Mouse (Mus musculus): ENCODE measurements around the gene Tubb2b. TPM values are rescaled to one million over a fixed set of nuclear protein-coding genes. Genes with fewer than 3 reads are reported as not detected.

The Tubb2b gene
- 3.7 TPM for polyA plus RNA-seq (2014; fragmentation: Illumina TruSeq; extraction: RNeasy Lipid Tissue Mini Kit (QIAGEN cat#74804); ENCODE audit: low replicate concordance)

DNA sequence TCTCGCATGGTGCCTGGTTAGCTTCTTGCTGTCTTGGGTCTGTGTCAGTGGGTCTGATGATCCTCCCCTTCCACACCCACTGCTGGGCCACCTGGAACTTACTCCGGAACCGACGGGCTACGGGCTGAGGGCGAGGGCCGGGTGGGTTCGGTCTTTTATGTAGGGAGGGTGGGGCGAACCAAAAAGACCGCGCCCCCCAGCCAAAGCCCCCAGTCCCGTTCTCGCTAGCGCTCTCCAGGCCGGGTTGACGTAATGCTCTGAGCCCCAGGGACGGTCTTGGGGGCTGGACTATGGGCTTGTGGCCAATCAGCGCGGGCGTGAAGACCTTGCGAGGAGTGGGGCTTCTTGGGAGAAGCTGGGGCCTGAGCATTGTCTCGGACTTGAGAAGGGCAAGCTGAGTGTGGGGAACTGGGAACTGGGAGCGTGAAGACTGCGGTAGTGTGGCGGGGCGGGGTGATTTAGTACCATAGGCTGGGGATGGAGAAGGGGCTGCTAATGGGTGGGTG is at the start of gene Tubb2b:
TSS of gene Tubb2b (minus strand) at position 241 of the 506 bp plus-strand sequence.

GRCm38 (mm10) chr13:34162491-34163303 is 32.4 kb upstream of the Tubb2b start, which contains the start of gene Psmg4:
TSS of gene Psmg4 (plus strand) at chr13:34162964.

GRCm38 (mm10) chr13:34077492-34078271 is 52.6 kb downstream of the Tubb2b start, which contains the start of gene Tubb2a:
TSS of gene Tubb2a (minus strand) at chr13:34078007.

Other genes with a start within 250 kb of the Tubb2b start
- gene Serpinb6c, start 224.8 kb downstream of the Tubb2b start, polyA plus RNA-seq (2014; fragmentation: Illumina TruSeq; extraction: RNeasy Lipid Tissue Mini Kit (QIAGEN cat#74804); ENCODE audit: low replicate concordance) = not detected
- 74.1 TPM for gene Nqo2, start 165.8 kb downstream of the Tubb2b start, polyA plus RNA-seq (2014; fragmentation: Illumina TruSeq; extraction: RNeasy Lipid Tissue Mini Kit (QIAGEN cat#74804); ENCODE audit: low replicate concordance)
- gene Ripk1, start 128.1 kb downstream of the Tubb2b start, polyA plus RNA-seq (2014; fragmentation: Illumina TruSeq; extraction: RNeasy Lipid Tissue Mini Kit (QIAGEN cat#74804); ENCODE audit: low replicate concordance) = 46.1 TPM
- 955 TPM for gene Serpinb6a, start 127.7 kb downstream of the Tubb2b start, polyA plus RNA-seq (2014; fragmentation: Illumina TruSeq; extraction: RNeasy Lipid Tissue Mini Kit (QIAGEN cat#74804); ENCODE audit: low replicate concordance)
- gene Bphl, start 92.9 kb downstream of the Tubb2b start, polyA plus RNA-seq (2014; fragmentation: Illumina TruSeq; extraction: RNeasy Lipid Tissue Mini Kit (QIAGEN cat#74804); ENCODE audit: low replicate concordance) = 15.1 TPM
- 2.7 TPM for gene Tubb2a, start 52.5 kb downstream of the Tubb2b start, polyA plus RNA-seq (2014; fragmentation: Illumina TruSeq; extraction: RNeasy Lipid Tissue Mini Kit (QIAGEN cat#74804); ENCODE audit: low replicate concordance)
- 4.8 TPM for gene Psmg4, start 32.5 kb upstream of the Tubb2b start, polyA plus RNA-seq (2014; fragmentation: Illumina TruSeq; extraction: RNeasy Lipid Tissue Mini Kit (QIAGEN cat#74804); ENCODE audit: low replicate concordance)
- 11.2 TPM for gene Slc22a23, start 214.7 kb upstream of the Tubb2b start, polyA plus RNA-seq (2014; fragmentation: Illumina TruSeq; extraction: RNeasy Lipid Tissue Mini Kit (QIAGEN cat#74804); ENCODE audit: low replicate concordance)

Measured in small intestine, adult 10 weeks (tissue).